Mouse (Mus musculus): Measurements from ENCODE around the gene Cavin2. TPM values are rescaled to one million over a fixed set of nuclear protein-coding genes. Genes with fewer than 3 reads are reported as not detected.
A peak's percentile ranks its signal among the peaks of the same experiment; 100 is the strongest.

The Cavin2 gene
- 74.8 and 83.0 TPM in 2 replicates for polyA plus RNA-seq (2015; fragmentation: Nextera tagmentation; extraction: Ambion mirVana)

- Histone ChIP-seq H3K9me3 (no peaks in the 10 kb centered on the region), H3K4me3 (replicated peaks) (peak within 1 kb of the TSS; percentile 39), H3K36me3 (no peaks in the 10 kb centered on the region), H3K9ac (peak within 1 kb of the TSS; percentile 43), H3K27ac (peak within 1 kb of the TSS; percentile 82), H3K4me2 (replicated peaks) (peak within 1 kb of the TSS; percentile 59), H3K27me3 (replicated peaks) (no peaks in the 10 kb centered on the region), H3K4me1 (replicated peaks) (0 out of 2 replicates have a peak, but pooled peaks cover 6% of the 10 kb centered on the region)
- ATAC-seq = peak; percentile 89
- 22% methylated on average over 17 of the region's 17 CpGs for WGBS
These were observed at the start of gene Cavin2 for GRCm38 (mm10) chr1:51288755-51289619. Gene Cavin2 (plus strand): TSS chr1:51289126.

DNA sequence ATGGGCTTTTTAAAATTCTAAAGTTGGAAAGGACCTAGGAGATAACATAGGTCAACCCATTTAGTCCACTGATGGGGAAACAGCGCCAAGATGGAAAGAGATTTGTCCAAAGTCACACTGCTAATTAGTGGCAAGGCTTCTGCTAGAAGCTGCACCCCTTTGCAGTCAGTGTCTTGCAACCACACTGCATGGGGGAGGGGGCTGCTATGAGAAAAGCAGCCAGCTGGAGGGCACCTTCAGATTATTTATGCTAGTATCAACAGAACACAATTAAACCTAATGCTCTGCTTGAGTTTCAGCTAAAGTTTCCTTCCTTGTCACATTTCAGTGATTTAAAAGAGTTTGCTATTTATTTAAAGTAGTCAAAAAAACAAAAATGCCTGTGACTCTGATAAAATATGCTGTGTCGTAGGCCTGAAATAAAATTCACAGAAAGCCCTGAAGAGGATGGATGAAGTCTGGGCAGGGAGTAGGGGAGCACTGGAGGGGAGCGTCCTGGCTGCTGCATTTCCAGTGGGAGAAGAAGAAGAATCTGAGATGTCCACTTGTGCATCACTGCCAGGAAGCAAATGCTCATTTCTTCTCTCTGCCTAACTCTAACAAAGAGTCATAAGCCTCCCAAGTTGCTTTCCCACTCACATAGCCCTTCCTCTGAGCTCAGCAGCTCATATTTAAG, 47.5 kb upstream of the Cavin2 start:
- WGBS = 67% methylated on average over 3 of the region's 3 CpGs
- ATAC-seq = no peak
- H3K4me3 ChIP-seq (replicated peaks) = no peak overlapping the region
- no peaks in the 10 kb centered on the region for H3K9me3 ChIP-seq
- H3K4me2 ChIP-seq (replicated peaks) = no peak overlapping the region
- H3K9ac ChIP-seq = no peak overlapping the region
- H3K27me3 ChIP-seq (replicated peaks) = no peaks in the 10 kb centered on the region
- H3K4me1 ChIP-seq (replicated peaks) = no peaks in the 10 kb centered on the region
- no peak overlapping the region for H3K27ac ChIP-seq
- H3K36me3 ChIP-seq = no peaks in the 10 kb centered on the region

DNA sequence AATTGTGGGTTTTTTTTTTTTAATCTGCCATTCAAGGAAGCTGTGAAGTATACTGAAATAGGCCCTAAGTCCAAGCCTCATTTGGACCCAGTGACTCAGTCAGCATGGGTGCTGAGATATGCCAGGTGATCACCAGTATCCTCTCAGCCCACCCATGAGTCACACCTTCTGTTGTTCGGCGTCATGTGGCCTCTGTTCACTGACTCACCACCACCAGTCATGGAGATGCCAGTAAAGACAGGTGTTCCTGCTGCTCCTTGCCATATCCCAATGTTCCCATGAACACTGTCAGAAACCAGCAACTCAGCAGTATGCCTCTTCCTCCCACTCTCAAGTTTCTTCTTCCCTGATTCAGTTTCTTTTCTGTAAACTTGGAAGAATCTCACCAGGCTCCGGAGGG, 45.6 kb upstream of the Cavin2 start:
- no peak overlapping the region for H3K4me3 ChIP-seq (replicated peaks)
- 0 out of 2 replicates have a peak, but pooled peaks have one; percentile 23 for ATAC-seq
- H3K27ac ChIP-seq = no peak overlapping the region
- H3K4me2 ChIP-seq (replicated peaks) = no peak overlapping the region
- no peaks in the 10 kb centered on the region for H3K36me3 ChIP-seq
- no peaks in the 10 kb centered on the region for H3K27me3 ChIP-seq (replicated peaks)
- WGBS = 74% methylated on average over 3 of the region's 3 CpGs
- no peaks in the 10 kb centered on the region for H3K4me1 ChIP-seq (replicated peaks)
- no peaks in the 10 kb centered on the region for H3K9me3 ChIP-seq
- no peak overlapping the region for H3K9ac ChIP-seq

DNA sequence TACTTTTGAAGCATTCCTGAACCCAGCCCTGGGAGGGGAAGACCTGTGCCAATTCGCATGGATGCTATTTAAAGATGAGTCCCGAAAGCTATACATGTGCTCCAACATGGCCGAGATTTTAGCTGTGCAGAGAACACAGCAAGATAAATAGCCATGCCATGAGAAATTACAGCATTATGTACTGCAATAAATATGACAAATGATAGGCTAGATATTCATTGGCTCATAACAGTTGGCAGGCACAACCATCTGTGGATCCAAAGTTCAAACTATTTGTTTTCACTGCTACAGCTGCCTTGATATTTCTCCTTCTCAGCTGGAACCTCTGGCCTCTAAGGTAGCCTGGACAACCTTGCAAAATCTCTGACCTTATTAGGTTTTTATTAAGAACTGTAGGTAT, 45.1 kb upstream of the Cavin2 start:
- 0 out of 2 replicates have a peak, but pooled peaks have one; percentile 23 for ATAC-seq
- H3K9me3 ChIP-seq = no peaks in the 10 kb centered on the region
- H3K4me3 ChIP-seq (replicated peaks) = no peak overlapping the region
- H3K27ac ChIP-seq = no peak overlapping the region
- H3K27me3 ChIP-seq (replicated peaks) = no peaks in the 10 kb centered on the region
- 61% methylated on average over 3 of the region's 3 CpGs for whole genome bisulfite sequencing
- no peaks in the 10 kb centered on the region for H3K36me3 ChIP-seq
- no peaks in the 10 kb centered on the region for H3K4me1 ChIP-seq (replicated peaks)
- H3K9ac ChIP-seq = no peak overlapping the region
- no peak overlapping the region for H3K4me2 ChIP-seq (replicated peaks)

- no peak overlapping the region for H3K4me2 ChIP-seq (replicated peaks)
- 65% methylated on average over 3 of the region's 3 CpGs for WGBS
- no peak overlapping the region for H3K9ac ChIP-seq
- no peak for ATAC-seq
- no peaks in the 10 kb centered on the region for H3K9me3 ChIP-seq
- no peaks in the 10 kb centered on the region for H3K27me3 ChIP-seq (replicated peaks)
- H3K4me3 ChIP-seq (replicated peaks) = no peak overlapping the region
- H3K27ac ChIP-seq = no peak overlapping the region
- no peaks in the 10 kb centered on the region for H3K4me1 ChIP-seq (replicated peaks)
- H3K36me3 ChIP-seq = no peaks in the 10 kb centered on the region
These were observed 43.5 kb upstream of the Cavin2 start for GRCm38 (mm10) chr1:51245381-51245780.

- ATAC-seq = no peak
- H3K9ac ChIP-seq = no peak overlapping the region
- H3K4me2 ChIP-seq (replicated peaks) = no peak overlapping the region
- no peaks in the 10 kb centered on the region for H3K27me3 ChIP-seq (replicated peaks)
- 75% methylated on average over 5 of the region's 5 CpGs for WGBS
- H3K4me3 ChIP-seq (replicated peaks) = no peak overlapping the region
- no peaks in the 10 kb centered on the region for H3K9me3 ChIP-seq
- H3K36me3 ChIP-seq = no peaks in the 10 kb centered on the region
- H3K4me1 ChIP-seq (replicated peaks) = no peaks in the 10 kb centered on the region
- no peak overlapping the region for H3K27ac ChIP-seq
These were observed 38.6 kb upstream of the Cavin2 start for GRCm38 (mm10) chr1:51250302-51250701.

DNA sequence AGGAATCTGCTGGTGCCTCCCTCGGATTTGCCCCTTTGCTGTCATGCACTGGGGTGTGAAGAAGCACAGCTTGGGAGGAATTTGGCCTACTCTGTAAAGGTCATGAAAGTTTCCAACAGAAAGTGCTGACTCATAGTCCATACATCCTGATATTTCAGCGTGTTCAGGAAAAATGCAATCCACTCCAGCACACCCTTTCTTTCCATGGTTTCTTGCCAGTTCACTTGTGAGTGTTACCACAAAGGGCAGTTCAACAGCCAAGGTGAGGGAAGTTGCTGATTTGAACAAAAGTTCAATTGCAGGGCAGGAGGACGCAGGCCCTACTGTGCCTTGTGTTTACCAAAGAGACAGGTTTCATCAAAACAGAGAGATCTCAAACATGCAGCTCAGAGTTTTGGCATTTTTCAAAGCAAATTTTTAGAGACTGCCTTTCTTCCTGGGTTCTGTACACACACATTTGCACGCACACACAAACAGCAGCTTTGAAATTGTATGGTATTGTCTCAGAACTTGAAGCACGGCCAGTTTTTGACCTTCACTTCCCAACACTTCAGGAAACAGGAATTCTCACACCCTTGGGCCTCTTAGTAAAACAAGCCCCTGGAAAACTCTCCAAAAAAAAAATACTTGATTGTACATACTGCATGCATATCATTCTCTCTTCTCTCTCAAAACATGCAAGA, 23.7 kb upstream of the Cavin2 start:
- H3K4me2 ChIP-seq (replicated peaks) = no peak overlapping the region
- H3K36me3 ChIP-seq = no peaks in the 10 kb centered on the region
- H3K9ac ChIP-seq = no peak overlapping the region
- H3K27ac ChIP-seq = no peak overlapping the region; the same call in 1 of the 2 replicates
- WGBS = 34% methylated on average over 5 of the region's 5 CpGs
- peak; percentile 43; the same call in 1 of the 2 replicates for ATAC-seq
- no peak overlapping the region for H3K4me3 ChIP-seq (replicated peaks)
- no peaks in the 10 kb centered on the region for H3K27me3 ChIP-seq (replicated peaks)
- no peaks in the 10 kb centered on the region for H3K9me3 ChIP-seq
- H3K4me1 ChIP-seq (replicated peaks) = no peaks in the 10 kb centered on the region; the same call in 1 of the 2 replicates

DNA sequence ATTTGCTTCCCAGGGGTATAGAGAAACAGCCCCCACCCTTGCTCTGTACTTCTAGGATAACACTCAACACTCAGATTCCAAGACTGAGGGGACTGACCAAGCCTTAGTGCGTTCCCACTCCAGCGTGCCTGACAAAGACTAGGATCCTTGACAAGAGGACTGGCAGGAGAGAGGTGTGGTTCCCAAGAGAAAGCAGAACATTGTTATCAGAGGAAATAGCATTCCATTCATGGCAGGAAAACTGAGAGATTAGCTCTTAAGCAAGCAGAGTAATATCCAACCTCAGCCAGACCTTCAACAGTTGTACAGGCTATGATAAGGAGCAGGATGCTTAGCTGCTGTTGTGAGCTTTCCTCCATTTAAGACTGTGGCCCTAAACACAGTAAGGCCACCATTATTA, 23.0 kb upstream of the Cavin2 start:
- H3K9ac ChIP-seq = no peak overlapping the region
- no peaks in the 10 kb centered on the region; the same call in 1 of the 2 replicates for H3K4me1 ChIP-seq (replicated peaks)
- ATAC-seq = peak; percentile 55; the same call in 1 of the 2 replicates
- no peaks in the 10 kb centered on the region for H3K36me3 ChIP-seq
- no peak overlapping the region for H3K27ac ChIP-seq
- H3K9me3 ChIP-seq = no peaks in the 10 kb centered on the region
- WGBS = 45% methylated on average over 2 of the region's 2 CpGs
- H3K4me2 ChIP-seq (replicated peaks) = no peak overlapping the region
- no peak overlapping the region for H3K4me3 ChIP-seq (replicated peaks)
- no peaks in the 10 kb centered on the region for H3K27me3 ChIP-seq (replicated peaks)

- Histone ChIP-seq H3K9me3 (no peaks in the 10 kb centered on the region), H3K9ac (no peak overlapping the region), H3K4me1 (replicated peaks) (no peaks in the 10 kb centered on the region; the same call in 1 of the 2 replicates), H3K4me3 (replicated peaks) (no peak overlapping the region), H3K27me3 (replicated peaks) (no peaks in the 10 kb centered on the region), H3K4me2 (replicated peaks) (no peak overlapping the region), H3K36me3 (no peaks in the 10 kb centered on the region), H3K27ac (no peak overlapping the region)
- WGBS = 54% methylated on average over 5 of the region's 5 CpGs
- no peak for ATAC-seq
These were observed 21.8 kb upstream of the Cavin2 start for GRCm38 (mm10) chr1:51267125-51267524.

GRCm38 (mm10) chr1:51268225-51268624, 20.7 kb upstream of the Cavin2 start:
- H3K4me1 ChIP-seq (replicated peaks) = no peaks in the 10 kb centered on the region; the same call in 1 of the 2 replicates
- no peaks in the 10 kb centered on the region for H3K9me3 ChIP-seq
- no peak overlapping the region for H3K27ac ChIP-seq
- no peak overlapping the region for H3K4me3 ChIP-seq (replicated peaks)
- WGBS = 73% methylated on average over 2 of the region's 2 CpGs
- no peaks in the 10 kb centered on the region for H3K27me3 ChIP-seq (replicated peaks)
- no peak for ATAC-seq
- no peak overlapping the region for H3K9ac ChIP-seq
- H3K4me2 ChIP-seq (replicated peaks) = no peak overlapping the region
- no peaks in the 10 kb centered on the region for H3K36me3 ChIP-seq

DNA sequence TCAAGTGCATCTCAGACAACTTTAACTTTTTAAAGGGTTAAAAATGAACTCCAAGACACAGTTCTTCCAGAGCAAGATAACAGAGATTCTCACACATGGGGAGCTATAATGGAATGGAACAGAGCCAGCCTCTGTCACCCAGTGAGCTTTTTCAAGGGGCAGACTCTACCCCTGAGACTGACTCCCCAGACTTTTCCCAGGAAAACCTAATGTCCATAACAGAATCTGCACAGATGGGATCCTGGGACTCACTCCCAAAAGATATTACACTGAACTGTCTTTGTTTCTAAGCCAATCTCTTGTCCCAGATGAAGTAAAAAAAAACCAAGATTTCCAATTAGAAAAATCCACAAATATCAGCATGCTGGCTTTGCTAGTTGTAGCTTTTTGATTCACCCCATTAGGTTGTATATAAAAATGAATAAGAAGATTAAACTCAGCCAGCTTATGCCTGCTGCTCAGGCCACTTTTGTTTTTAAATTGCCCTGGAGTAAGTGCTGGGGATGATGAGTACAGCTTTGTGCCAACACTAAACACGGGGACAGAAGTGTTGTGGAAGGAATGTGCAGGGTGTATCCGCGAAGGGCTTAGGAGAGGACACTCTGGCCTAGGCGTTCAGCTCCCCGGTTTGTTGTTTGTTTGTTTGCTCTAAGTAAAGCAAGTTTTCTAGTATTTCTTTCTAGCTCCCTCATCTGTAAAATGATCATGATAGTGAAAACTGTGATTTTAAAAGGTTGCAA, 18.6 kb upstream of the Cavin2 start:
- Histone ChIP-seq H3K9me3 (no peaks in the 10 kb centered on the region), H3K4me2 (replicated peaks) (no peak overlapping the region), H3K4me1 (replicated peaks) (no peaks in the 10 kb centered on the region; the same call in 1 of the 2 replicates), H3K4me3 (replicated peaks) (no peak overlapping the region), H3K27ac (no peak overlapping the region), H3K27me3 (replicated peaks) (no peaks in the 10 kb centered on the region), H3K36me3 (no peaks in the 10 kb centered on the region), H3K9ac (no peak overlapping the region)
- WGBS = 70% methylated on average over 5 of the region's 5 CpGs
- no peak for ATAC-seq
